Mouse (Mus musculus) kidney, adult 2 months (tissue): ENCODE measurements around the gene Akr1c14.

Experiments used
- CTCF ChIP-seq: fragments of 200-500 bp; conservative IDR thresholded peaks from 2 replicates; pipeline ENCODE4 v1.5.1; 2011; ENCODE audit warnings: low read depth, mild to moderate bottlenecking, control low read depth, low read length, moderate library complexity, mixed read lengths; ENCODE audit not compliant: insufficient read depth, insufficient read length
- POLR2A ChIP-seq: fragments of 200-500 bp; IDR thresholded peaks from one replicate; pipeline ENCODE4 v1.6.1; 2011; ENCODE audit warnings: low read depth, low read length, control low read depth

GRCm38 (mm10) chr13:4048226-4048625, 585 bp upstream of the Akr1c14 start:
- TF ChIP-seq POLR2A (no peak), CTCF (no peak)
